Mouse (Mus musculus): Measurements from ENCODE around the gene Gm14214. TPM values are rescaled to one million over a fixed set of nuclear protein-coding genes. Genes with fewer than 3 reads are reported as not detected.

Gene Gm14214
- polyA plus RNA-seq, 1 experiment from 2014 or later, result not detected

DNA sequence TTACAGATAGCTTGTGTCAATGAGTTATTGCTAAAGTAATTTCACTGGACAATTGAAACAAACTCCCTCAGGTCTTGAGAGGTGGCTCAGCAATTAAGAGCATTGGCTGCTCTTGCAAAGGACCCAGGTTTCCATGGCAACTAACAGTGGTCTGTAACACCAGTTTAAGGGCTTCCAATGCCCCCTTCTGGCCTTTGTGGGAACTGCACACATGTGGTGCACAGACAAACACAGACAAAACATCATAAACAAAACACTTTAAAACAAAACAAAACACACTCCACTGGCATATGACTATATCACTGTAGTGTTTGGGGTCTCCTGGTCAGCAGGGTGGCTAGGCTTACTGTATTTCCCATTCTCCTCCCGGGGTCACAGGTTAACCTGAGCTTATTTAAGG, 4.2 kb upstream of the Gm14214 start:
- Histone ChIP-seq H3K4me2 (no peak overlapping the region), H3K36me3 (replicated peaks) (no peaks in the 10 kb centered on the region), H3K4me3 (replicated peaks) (no peak overlapping the region), H3K9me3 (replicated peaks) (no peaks in the 10 kb centered on the region), H3K27me3 (0 out of 2 replicates have a peak, but pooled peaks cover 6% of the 10 kb centered on the region), H3K27ac (replicated peaks) (no peak overlapping the region), H3K9ac (no peak overlapping the region), H3K4me1 (replicated peaks) (no peaks in the 10 kb centered on the region; the same call in 1 of the 2 replicates)
- no peak for ATAC-seq (ENCODE audit: insufficient read depth)
- 57% methylated on average over 1 of the region's 1 CpGs for WGBS (ENCODE audit: insufficient replicate concordance)

DNA sequence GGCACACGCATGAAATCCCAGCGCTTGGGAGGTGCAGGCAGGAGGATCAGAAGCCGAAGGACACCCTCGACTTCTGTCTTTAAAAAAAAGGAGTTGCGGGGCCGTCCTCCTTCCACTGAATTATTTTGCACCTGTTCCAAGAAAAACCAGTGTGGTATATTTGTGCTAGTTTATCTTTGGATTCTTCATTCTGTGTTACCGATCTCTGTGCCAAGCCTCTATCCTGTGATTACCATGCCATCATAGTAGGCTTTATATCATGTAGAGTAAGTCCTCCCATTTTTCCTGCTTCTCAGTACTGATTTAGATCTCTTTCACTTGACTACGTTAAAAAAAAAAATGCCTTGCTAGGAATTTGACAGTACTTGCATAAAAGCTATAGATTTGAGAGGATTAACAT, 1.8 kb upstream of the Gm14214 start:
- H3K36me3 ChIP-seq (replicated peaks), result no peaks in the 10 kb centered on the region
- no peaks in the 10 kb centered on the region for H3K27me3 ChIP-seq
- no peak overlapping the region for H3K4me2 ChIP-seq
- no peak overlapping the region for H3K27ac ChIP-seq (replicated peaks)
- no peak overlapping the region for H3K9ac ChIP-seq
- no peaks in the 10 kb centered on the region for H3K9me3 ChIP-seq (replicated peaks)
- WGBS (ENCODE audit: insufficient replicate concordance), result 64% methylated on average over 8 of the region's 8 CpGs
- no peak overlapping the region for H3K4me3 ChIP-seq (replicated peaks)
- ATAC-seq (ENCODE audit: insufficient read depth), result no peak
- peaks cover 10% of the 10 kb centered on the region for H3K4me1 ChIP-seq (replicated peaks)

DNA sequence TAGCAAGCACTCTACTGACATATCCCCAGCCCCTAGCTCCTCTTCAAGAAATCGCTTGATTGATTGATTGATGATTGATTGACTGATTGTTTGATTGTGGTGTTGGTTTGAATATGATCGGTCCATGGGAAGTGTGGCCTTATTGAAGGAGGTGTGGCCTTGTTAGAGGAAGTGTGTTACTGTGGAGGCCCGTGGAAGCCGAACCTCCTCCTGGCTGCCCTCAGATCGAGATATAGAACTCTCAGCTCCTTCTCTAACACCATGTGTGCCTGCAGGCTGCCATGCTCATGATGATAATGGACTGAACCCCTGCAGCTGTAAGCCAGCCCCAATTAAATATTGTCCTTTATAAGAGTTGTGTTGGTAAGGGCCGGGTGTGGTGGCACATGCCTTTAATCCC, 2.8 kb downstream of the Gm14214 start:
- ATAC-seq (ENCODE audit: insufficient read depth), result no peak
- Histone ChIP-seq H3K9ac (no peak overlapping the region), H3K4me1 (replicated peaks) (peaks cover 53% of the 10 kb centered on the region), H3K4me3 (replicated peaks) (no peak overlapping the region), H3K9me3 (replicated peaks) (no peaks in the 10 kb centered on the region), H3K36me3 (replicated peaks) (no peaks in the 10 kb centered on the region), H3K27ac (replicated peaks) (0 out of 2 replicates have a peak overlapping the region, but pooled peaks have one; percentile 33), H3K4me2 (no peak overlapping the region), H3K27me3 (no peaks in the 10 kb centered on the region)
- 48% methylated on average over 6 of the region's 6 CpGs for WGBS (ENCODE audit: insufficient replicate concordance)

DNA sequence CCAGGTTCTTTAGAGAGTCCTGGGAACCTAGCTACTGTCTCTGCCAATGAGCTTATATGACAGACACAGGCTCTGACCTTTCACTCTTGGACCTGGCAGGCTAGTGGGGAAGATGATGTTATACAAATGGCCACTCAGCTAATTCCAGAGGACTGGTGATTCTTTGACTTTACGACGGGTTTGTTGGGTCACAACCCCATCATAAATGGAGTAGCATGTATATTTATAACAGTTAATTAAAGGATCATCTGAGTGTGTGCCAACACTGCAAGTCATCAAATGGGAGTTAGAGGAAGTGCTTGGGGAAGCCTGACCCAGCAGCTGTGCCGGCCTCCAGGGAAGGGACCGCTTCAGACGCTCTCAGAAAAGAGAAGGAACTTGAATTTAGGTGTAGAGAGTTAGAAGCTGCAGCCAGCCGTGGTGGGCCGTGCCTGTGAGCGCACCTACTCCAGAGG, 4.2 kb downstream of the Gm14214 start:
- peak overlapping the region; percentile 91 for H3K27ac ChIP-seq (replicated peaks)
- H3K4me1 ChIP-seq (replicated peaks), result peaks cover 62% of the 10 kb centered on the region
- 37% methylated on average over 8 of the region's 8 CpGs for WGBS (ENCODE audit: insufficient replicate concordance)
- ATAC-seq (ENCODE audit: insufficient read depth), result peak; percentile 49
- H3K36me3 ChIP-seq (replicated peaks), result no peaks in the 10 kb centered on the region
- no peaks in the 10 kb centered on the region for H3K9me3 ChIP-seq (replicated peaks)
- H3K4me2 ChIP-seq, result peak overlapping the region; percentile 55
- no peak overlapping the region for H3K4me3 ChIP-seq (replicated peaks)
- H3K9ac ChIP-seq, result peak overlapping the region; percentile 33; the same call in 1 of the 2 replicates
- no peaks in the 10 kb centered on the region for H3K27me3 ChIP-seq

DNA sequence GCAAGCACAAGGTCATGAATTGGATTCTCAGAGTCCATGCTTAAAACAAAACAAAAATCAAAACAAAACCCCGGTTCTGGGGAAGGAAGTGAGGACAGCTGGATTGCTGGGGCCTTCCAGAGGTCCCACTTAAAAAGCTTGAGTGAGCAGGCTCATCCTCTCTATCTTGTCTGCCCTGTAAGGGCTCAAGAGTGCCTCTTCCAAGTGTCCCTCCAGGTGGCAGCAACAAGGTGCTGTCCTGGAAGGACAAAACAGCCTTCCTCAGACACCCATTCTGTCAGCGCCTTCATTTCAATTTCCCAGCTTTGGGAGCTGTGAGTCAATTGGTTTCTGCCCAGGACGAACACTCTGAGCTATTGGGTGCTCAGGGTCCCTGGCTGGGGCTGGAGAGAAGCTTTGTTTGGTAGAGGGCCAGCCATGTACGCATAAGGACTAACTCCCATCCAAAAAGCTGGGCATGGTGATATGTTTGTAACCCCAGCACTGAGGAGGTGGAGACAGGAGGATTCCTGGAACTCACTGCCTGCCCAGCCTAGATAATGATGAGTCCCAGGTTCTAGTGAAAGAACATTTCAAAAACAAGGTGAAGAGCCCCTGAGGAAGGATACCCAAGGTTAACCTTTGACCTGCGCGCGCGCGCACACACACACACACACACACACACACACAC, 4.9 kb downstream of the Gm14214 start:
- peak overlapping the region; percentile 55 for H3K4me2 ChIP-seq
- H3K4me1 ChIP-seq (replicated peaks), result peaks cover 62% of the 10 kb centered on the region
- peak overlapping the region; percentile 9; the same call in 1 of the 2 replicates for H3K4me3 ChIP-seq (replicated peaks)
- H3K27me3 ChIP-seq, result no peaks in the 10 kb centered on the region
- WGBS (ENCODE audit: insufficient replicate concordance), result 54% methylated on average over 9 of the region's 9 CpGs
- peak overlapping the region; percentile 91 for H3K27ac ChIP-seq (replicated peaks)
- no peaks in the 10 kb centered on the region for H3K36me3 ChIP-seq (replicated peaks)
- peak overlapping the region; percentile 33 for H3K9ac ChIP-seq
- H3K9me3 ChIP-seq (replicated peaks), result no peaks in the 10 kb centered on the region
- peak; percentile 96 for ATAC-seq (ENCODE audit: insufficient read depth)

DNA sequence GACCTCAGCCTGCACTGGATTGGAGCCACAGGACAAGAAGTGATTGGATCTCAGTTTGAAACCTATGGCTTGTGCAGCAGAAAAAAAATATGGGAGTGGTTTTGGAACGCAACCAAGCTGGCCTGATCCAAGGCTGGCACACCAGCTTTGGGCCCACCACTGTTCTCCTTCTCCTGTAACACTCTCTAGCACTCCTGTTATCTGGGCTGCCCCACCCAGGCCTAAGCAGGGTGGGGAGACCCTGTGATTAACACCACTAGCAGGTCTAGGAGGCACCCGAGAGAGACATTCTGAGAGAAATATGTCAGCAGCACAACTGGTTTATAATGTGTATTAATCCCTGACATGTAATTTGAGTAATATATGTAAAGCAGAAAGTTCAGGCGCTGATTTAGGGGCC, 6.6 kb downstream of the Gm14214 start:
- Histone ChIP-seq H3K9ac (0 out of 2 replicates have a peak overlapping the region, but pooled peaks have one; percentile 0), H3K4me3 (replicated peaks) (no peak overlapping the region), H3K27ac (replicated peaks) (peak overlapping the region; percentile 91), H3K27me3 (no peaks in the 10 kb centered on the region), H3K9me3 (replicated peaks) (no peaks in the 10 kb centered on the region), H3K4me2 (peak overlapping the region; percentile 48), H3K4me1 (replicated peaks) (peaks cover 58% of the 10 kb centered on the region), H3K36me3 (replicated peaks) (no peaks in the 10 kb centered on the region)
- 30% methylated on average over 3 of the region's 3 CpGs for WGBS (ENCODE audit: insufficient replicate concordance)
- peak; percentile 53 for ATAC-seq (ENCODE audit: insufficient read depth)

DNA sequence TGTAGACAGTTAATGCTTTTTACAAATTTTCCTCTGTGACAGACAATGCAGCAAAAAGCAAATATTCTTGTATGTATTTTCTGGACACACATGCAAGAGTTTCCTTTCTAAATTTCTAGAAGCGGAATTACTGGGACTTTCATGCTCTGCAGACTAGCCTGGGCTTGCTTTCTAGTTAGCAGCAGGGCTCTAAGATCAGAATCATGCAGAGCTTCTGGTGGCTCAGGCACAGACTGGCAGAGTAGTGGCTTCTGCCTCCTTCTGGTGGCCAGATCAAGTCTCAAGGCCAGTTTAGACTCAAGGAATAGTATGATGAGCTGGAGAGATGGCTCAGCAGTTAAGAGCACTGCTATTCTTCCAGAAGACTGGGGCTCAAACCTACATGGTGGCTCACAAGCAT, 11.4 kb downstream of the Gm14214 start:
- 70% methylated on average over 1 of the region's 1 CpGs for WGBS (ENCODE audit: insufficient replicate concordance)
- no peak for ATAC-seq (ENCODE audit: insufficient read depth)
- Histone ChIP-seq H3K4me1 (replicated peaks) (peaks cover 30% of the 10 kb centered on the region), H3K4me2 (no peak overlapping the region), H3K27me3 (no peaks in the 10 kb centered on the region), H3K9ac (no peak overlapping the region), H3K9me3 (replicated peaks) (no peaks in the 10 kb centered on the region), H3K4me3 (replicated peaks) (no peak overlapping the region), H3K27ac (replicated peaks) (no peak overlapping the region), H3K36me3 (replicated peaks) (no peaks in the 10 kb centered on the region)

DNA sequence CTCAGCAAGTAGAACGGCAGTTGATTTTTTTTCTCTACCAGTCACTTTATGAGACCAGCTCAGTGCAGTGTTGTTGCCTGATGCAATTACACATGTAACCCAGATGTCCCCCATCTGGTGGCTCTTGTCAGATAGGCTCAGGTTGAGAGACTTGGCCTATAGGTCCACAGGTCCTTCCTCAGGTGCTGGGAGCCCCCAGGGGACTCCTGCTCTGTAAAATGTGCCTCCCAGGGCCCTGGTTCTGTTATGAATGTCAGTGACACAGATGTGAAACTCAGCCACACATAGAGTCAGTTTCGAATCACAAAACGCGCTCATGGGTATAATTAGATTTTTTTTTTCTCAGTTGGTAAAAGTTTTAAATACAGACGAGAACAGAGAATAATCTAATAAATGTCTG, 12.1 kb downstream of the Gm14214 start:
- WGBS (ENCODE audit: insufficient replicate concordance), result 85% methylated on average over 5 of the region's 5 CpGs

DNA sequence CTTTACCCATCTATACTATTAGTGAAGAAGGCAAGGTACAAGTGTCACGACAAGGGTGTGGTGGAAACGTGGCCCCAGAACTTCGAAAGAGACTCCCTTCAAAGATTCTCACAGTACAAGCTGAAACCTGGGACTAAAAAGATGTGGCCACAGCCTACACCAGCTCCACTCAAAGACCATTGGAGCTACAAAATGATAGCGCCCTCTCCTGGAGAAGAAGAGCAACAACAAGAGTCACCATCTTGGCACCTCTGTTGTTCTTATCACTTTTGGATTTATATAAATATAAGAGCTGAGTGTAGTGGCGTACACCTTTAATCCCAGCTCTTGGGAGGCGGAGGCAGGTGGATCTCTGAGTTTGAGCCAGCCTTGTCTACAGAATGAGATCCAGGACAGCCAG, 14.0 kb downstream of the Gm14214 start:
- Histone ChIP-seq H3K9ac (no peak overlapping the region), H3K4me3 (replicated peaks) (no peak overlapping the region), H3K4me1 (replicated peaks) (peaks cover 11% of the 10 kb centered on the region), H3K27ac (replicated peaks) (no peak overlapping the region), H3K36me3 (replicated peaks) (no peaks in the 10 kb centered on the region), H3K4me2 (no peak overlapping the region), H3K27me3 (no peaks in the 10 kb centered on the region), H3K9me3 (replicated peaks) (no peaks in the 10 kb centered on the region)
- ATAC-seq (ENCODE audit: insufficient read depth), result no peak
- WGBS (ENCODE audit: insufficient replicate concordance), result 57% methylated on average over 6 of the region's 6 CpGs

More for the DNA sequence above, 12.1 kb downstream of the Gm14214 start:
- Histone ChIP-seq H3K36me3 (replicated peaks) (no peaks in the 10 kb centered on the region), H3K9ac (no peak overlapping the region), H3K4me3 (replicated peaks) (no peak overlapping the region), H3K27me3 (no peaks in the 10 kb centered on the region), H3K9me3 (replicated peaks) (no peaks in the 10 kb centered on the region), H3K4me2 (no peak overlapping the region), H3K4me1 (replicated peaks) (peaks cover 22% of the 10 kb centered on the region), H3K27ac (replicated peaks) (no peak overlapping the region)
- ATAC-seq (ENCODE audit: insufficient read depth), result no peak

DNA sequence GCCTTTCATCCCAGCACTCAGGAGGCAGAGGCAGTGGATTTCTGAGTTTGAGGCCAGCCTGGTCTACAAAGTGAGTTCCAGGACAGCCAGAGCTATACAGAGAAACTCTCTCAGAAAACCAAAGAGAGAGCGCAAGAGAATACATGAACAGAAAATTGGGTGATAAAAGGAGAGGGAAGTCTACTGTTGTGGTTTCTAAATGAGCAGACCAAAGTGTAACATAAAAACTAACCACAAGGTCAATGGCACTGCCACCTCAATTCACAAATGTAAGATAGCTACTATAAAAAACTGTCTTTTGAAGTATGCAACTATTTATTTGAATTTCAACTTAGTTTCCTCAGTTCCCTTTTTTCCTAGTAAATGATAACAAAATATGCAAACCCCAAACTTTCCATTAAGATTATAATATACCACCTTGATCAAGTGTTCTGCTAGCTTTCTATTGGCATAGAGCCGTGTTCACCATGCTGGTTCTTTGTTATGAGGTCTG, 15.7 kb downstream of the Gm14214 start:
- no peak overlapping the region for H3K4me3 ChIP-seq (replicated peaks)
- 61% methylated on average over 2 of the region's 2 CpGs for WGBS (ENCODE audit: insufficient replicate concordance)

DNA sequence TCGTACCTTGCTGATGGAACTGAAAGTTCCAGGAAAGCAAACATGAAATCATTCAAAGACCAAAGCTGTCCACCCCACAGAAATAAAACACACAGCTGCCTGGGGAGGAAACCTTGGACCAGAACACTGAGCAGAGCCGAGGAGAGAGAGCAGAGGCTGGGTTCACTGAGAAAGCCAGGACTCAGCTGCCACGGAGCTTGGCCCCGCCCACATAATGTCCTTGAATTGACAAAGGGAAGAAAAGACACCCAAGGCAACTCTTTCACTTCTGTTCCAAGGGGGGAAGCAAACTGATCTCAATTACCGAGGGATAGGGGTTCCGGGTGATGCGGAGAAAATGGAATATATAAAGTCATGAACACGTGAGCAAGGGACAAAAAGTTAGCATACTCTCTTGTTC, 17.9 kb downstream of the Gm14214 start:
- H3K27ac ChIP-seq (replicated peaks), result no peak overlapping the region
- H3K27me3 ChIP-seq, result 0 out of 2 replicates have a peak, but pooled peaks cover 3% of the 10 kb centered on the region
- no peak for ATAC-seq (ENCODE audit: insufficient read depth)
- H3K9me3 ChIP-seq (replicated peaks), result no peaks in the 10 kb centered on the region
- H3K36me3 ChIP-seq (replicated peaks), result no peaks in the 10 kb centered on the region
- no peak overlapping the region for H3K4me2 ChIP-seq
- no peak overlapping the region for H3K4me3 ChIP-seq (replicated peaks)
- peaks cover 11% of the 10 kb centered on the region for H3K4me1 ChIP-seq (replicated peaks)
- H3K9ac ChIP-seq, result no peak overlapping the region
- WGBS (ENCODE audit: insufficient replicate concordance), result 54% methylated on average over 8 of the region's 8 CpGs

More for the DNA sequence above, 15.7 kb downstream of the Gm14214 start:
- no peaks in the 10 kb centered on the region for H3K9me3 ChIP-seq (replicated peaks)
- no peaks in the 10 kb centered on the region for H3K27me3 ChIP-seq
- no peak overlapping the region for H3K9ac ChIP-seq
- H3K27ac ChIP-seq (replicated peaks), result no peak overlapping the region
- ATAC-seq (ENCODE audit: insufficient read depth), result no peak
- H3K4me2 ChIP-seq, result no peak overlapping the region
- no peaks in the 10 kb centered on the region for H3K36me3 ChIP-seq (replicated peaks)
- peaks cover 11% of the 10 kb centered on the region for H3K4me1 ChIP-seq (replicated peaks)
